Mouse (Mus musculus): ENCODE results near the gene Tgm1. TPM values are rescaled to one million over a fixed set of nuclear protein-coding genes. Genes with fewer than 3 reads are reported as not detected.

Gene Tgm1
- total RNA-seq, 1 experiment, result 13.4 TPM

GRCm38 (mm10) chr14:55671833-55672740 is 41.6 kb downstream of the Tgm1 start, which contains the start of the genes Gmpr2 and Nedd8:
Gmpr2 (plus strand) TSS chr14:55671941.
Nedd8 (minus strand) TSS chr14:55672124.
- Histone ChIP-seq H3K4me3 (ENCODE audit: insufficient read depth in 1 of 2, low read depth in 1 of 2, low read length in 2 of 2, poor library complexity in 1 of 2, severe bottlenecking in 1 of 2) (peak within 1 kb of the TSS; percentile 84 to 89), H3K9ac (ENCODE audit: insufficient read depth, low read depth, low read length, poor library complexity, severe bottlenecking) (peak within 1 kb of the TSS; percentile 93), H3K9me3 (ENCODE audit: control insufficient read depth, insufficient read depth, low read depth, low read length) (no peaks in the 10 kb centered on the region), H3K27ac (ENCODE audit: insufficient read depth, low read depth, low read length, poor library complexity, severe bottlenecking) (peak within 1 kb of the TSS; percentile 89), H3K36me3 (ENCODE audit: control insufficient read depth, insufficient read depth, low read length, poor library complexity, severe bottlenecking) (peaks cover 6% of the 10 kb centered on the region), H3K4me1 (ENCODE audit: control insufficient read depth in 2 of 2, insufficient read depth in 2 of 2, low read length in 2 of 2, poor library complexity in 1 of 2) (peaks cover 0 to 4% of the 10 kb centered on the region in 2 experiments; a peak in 1 of 4 replicates)
- TF ChIP-seq ZC3H11A (IDR thresholded peaks at IDR 0.05; ENCODE audit: borderline replicate concordance, low read depth, low read length) (no peak), HCFC1 (IDR thresholded peaks at IDR 0.05; ENCODE audit: borderline replicate concordance, insufficient read depth, low read length) (peak; percentile 100), CHD2 (IDR thresholded peaks at IDR 0.05; ENCODE audit: low read depth, low read length) (peak; percentile 64), ZNF384 (IDR thresholded peaks at IDR 0.05; ENCODE audit: low read depth, low read length) (no peak), MAFK (IDR thresholded peaks at IDR 0.05; ENCODE audit: insufficient read depth, low read depth, low read length) (0 out of 2 replicates have a peak, but pooled peaks have one; percentile 25)
- DNase-seq (ENCODE audit: low read depth, low spot score), result peak; percentile 97
- in situ Hi-C loops (cut with MboI; ENCODE audit: low sequenced_read_pairs in 2 of 2, unreplicated experiment in 2 of 2), result no loop called here

- H3K27ac ChIP-seq (ENCODE audit: insufficient read depth, low read depth, low read length, poor library complexity, severe bottlenecking), result peak overlapping the region; percentile 89
- TF ChIP-seq HCFC1 (IDR thresholded peaks at IDR 0.05; ENCODE audit: borderline replicate concordance, insufficient read depth, low read length) (no peak), ZNF384 (IDR thresholded peaks at IDR 0.05; ENCODE audit: low read depth, low read length) (no peak), CHD2 (IDR thresholded peaks at IDR 0.05; ENCODE audit: low read depth, low read length) (no peak), MAFK (IDR thresholded peaks at IDR 0.05; ENCODE audit: insufficient read depth, low read depth, low read length) (no peak), ZC3H11A (IDR thresholded peaks at IDR 0.05; ENCODE audit: borderline replicate concordance, low read depth, low read length) (no peak)
- DNase-seq (ENCODE audit: low read depth, low spot score), result peak; percentile 21
- H3K9me3 ChIP-seq (ENCODE audit: control insufficient read depth, insufficient read depth, low read depth, low read length), result no peaks in the 10 kb centered on the region
- peak overlapping the region; percentile 93 for H3K9ac ChIP-seq (ENCODE audit: insufficient read depth, low read depth, low read length, poor library complexity, severe bottlenecking)
- peaks cover 2% of the 10 kb centered on the region; the same call in 1 of the 2 replicates for H3K36me3 ChIP-seq (ENCODE audit: control insufficient read depth, insufficient read depth, low read length, poor library complexity, severe bottlenecking)
- in situ Hi-C loops (cut with MboI; ENCODE audit: low sequenced_read_pairs in 2 of 2, unreplicated experiment in 2 of 2), result no loop called here
- peak overlapping the region; percentile 84 to 89 for H3K4me3 ChIP-seq (ENCODE audit: insufficient read depth in 1 of 2, low read depth in 1 of 2, low read length in 2 of 2, poor library complexity in 1 of 2, severe bottlenecking in 1 of 2)
- peaks cover 0 to 4% of the 10 kb centered on the region in 2 experiments; a peak in 1 of 4 replicates for H3K4me1 ChIP-seq (ENCODE audit: control insufficient read depth in 2 of 2, insufficient read depth in 2 of 2, low read length in 2 of 2, poor library complexity in 1 of 2)
These were observed 42.3 kb downstream of the Tgm1 start for GRCm38 (mm10) chr14:55671486-55671832.

DNA sequence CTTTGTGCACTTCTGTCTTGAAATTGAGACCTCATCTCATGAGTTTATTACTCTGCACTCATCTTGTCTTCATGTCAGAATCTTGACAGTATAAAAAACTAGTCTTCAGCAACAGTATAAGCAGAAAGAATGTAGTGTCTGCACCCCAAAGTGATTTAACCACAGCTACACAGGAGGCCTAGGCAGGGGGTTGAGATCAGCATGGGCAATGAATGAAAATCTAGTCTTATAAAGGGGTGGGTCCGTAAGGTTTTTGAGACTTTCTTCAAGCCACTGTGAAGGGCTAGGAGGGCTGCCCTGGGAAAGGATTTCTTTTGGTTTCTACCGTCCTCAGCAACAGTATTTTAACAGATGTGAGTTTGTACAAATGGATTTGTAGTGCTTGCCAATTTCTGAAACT is 53.1 kb downstream of the Tgm1 start:
- TF ChIP-seq HCFC1 (IDR thresholded peaks at IDR 0.05; ENCODE audit: borderline replicate concordance, insufficient read depth, low read length) (no peak), ZNF384 (IDR thresholded peaks at IDR 0.05; ENCODE audit: low read depth, low read length) (no peak), CHD2 (IDR thresholded peaks at IDR 0.05; ENCODE audit: low read depth, low read length) (no peak)
- peaks cover 10% of the 10 kb centered on the region for H3K36me3 ChIP-seq (ENCODE audit: control insufficient read depth, insufficient read depth, low read length, poor library complexity, severe bottlenecking)
- no peak overlapping the region for H3K9ac ChIP-seq (ENCODE audit: insufficient read depth, low read depth, low read length, poor library complexity, severe bottlenecking)
- DNase-seq (ENCODE audit: low read depth, low spot score), result no peak
- H3K9me3 ChIP-seq (ENCODE audit: control insufficient read depth, insufficient read depth, low read depth, low read length), result no peaks in the 10 kb centered on the region
- peaks cover 0 to 2% of the 10 kb centered on the region in 2 experiments; a peak in 1 of 4 replicates for H3K4me1 ChIP-seq (ENCODE audit: control insufficient read depth in 2 of 2, insufficient read depth in 2 of 2, low read length in 2 of 2, poor library complexity in 1 of 2)
- in situ Hi-C loops (cut with MboI; ENCODE audit: low sequenced_read_pairs in 2 of 2, unreplicated experiment in 2 of 2), result no loop called here
- H3K27ac ChIP-seq (ENCODE audit: insufficient read depth, low read depth, low read length, poor library complexity, severe bottlenecking), result no peak overlapping the region
- peak overlapping the region; percentile 82 to 91; a peak in 1 of 4 replicates for H3K4me3 ChIP-seq (ENCODE audit: insufficient read depth in 1 of 2, low read depth in 1 of 2, low read length in 2 of 2, poor library complexity in 1 of 2, severe bottlenecking in 1 of 2)

DNA sequence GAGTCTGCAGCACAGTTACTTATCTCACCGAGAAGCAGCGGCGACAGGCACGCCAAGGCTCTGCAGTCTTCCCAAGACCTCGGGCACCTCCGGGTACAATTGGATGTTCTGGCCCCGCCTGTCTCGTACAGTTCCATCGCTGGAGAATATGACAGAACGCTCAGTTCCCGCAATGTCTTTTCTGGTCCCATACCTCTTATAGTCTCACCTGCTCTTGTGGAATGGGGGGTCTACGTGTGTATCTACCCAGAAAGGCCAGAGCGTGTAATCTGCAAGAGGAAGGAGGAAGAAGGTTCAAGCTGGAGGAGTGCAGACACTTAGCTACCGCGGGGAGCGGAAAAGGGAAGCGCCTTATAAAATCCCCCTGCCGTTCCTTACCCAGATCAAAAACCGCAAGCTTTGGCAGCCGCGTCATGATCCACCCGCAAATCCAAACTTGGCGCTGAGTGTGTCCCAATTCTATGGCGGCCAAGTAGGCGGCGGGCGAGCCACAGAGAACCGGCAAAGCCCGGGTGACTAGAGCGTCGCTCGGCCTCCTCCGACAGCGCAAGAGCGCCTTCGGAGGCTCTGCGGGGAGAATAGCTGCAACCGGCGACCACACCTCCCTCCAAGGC is 53.7 kb downstream of the Tgm1 start, which contains the start of gene Mdp1:
TSS of gene Mdp1 (minus strand) at position 549 of the 614 bp plus-strand sequence.
- Histone ChIP-seq H3K27ac (ENCODE audit: insufficient read depth, low read depth, low read length, poor library complexity, severe bottlenecking) (no peak within 1 kb of the TSS), H3K36me3 (ENCODE audit: control insufficient read depth, insufficient read depth, low read length, poor library complexity, severe bottlenecking) (peaks cover 10% of the 10 kb centered on the region), H3K9ac (ENCODE audit: insufficient read depth, low read depth, low read length, poor library complexity, severe bottlenecking) (peak within 1 kb of the TSS; percentile 74), H3K9me3 (ENCODE audit: control insufficient read depth, insufficient read depth, low read depth, low read length) (no peaks in the 10 kb centered on the region), H3K4me1 (ENCODE audit: control insufficient read depth in 2 of 2, insufficient read depth in 2 of 2, low read length in 2 of 2, poor library complexity in 1 of 2) (0 out of 4 replicates have a peak, but pooled peaks cover 0 to 2% of the 10 kb centered on the region in 2 experiments), H3K4me3 (ENCODE audit: insufficient read depth in 1 of 2, low read depth in 1 of 2, low read length in 2 of 2, poor library complexity in 1 of 2, severe bottlenecking in 1 of 2) (peak within 1 kb of the TSS; percentile 82 to 91)
- DNase-seq (ENCODE audit: low read depth, low spot score), result peak; percentile 57
- in situ Hi-C loops (cut with MboI; ENCODE audit: low sequenced_read_pairs in 2 of 2, unreplicated experiment in 2 of 2), result no loop called here
- TF ChIP-seq ZNF384 (IDR thresholded peaks at IDR 0.05; ENCODE audit: low read depth, low read length) (no peak), HCFC1 (IDR thresholded peaks at IDR 0.05; ENCODE audit: borderline replicate concordance, insufficient read depth, low read length) (peak; percentile 22; the same call in 1 of the 2 replicates), CHD2 (IDR thresholded peaks at IDR 0.05; ENCODE audit: low read depth, low read length) (no peak)
